Mouse (Mus musculus) intestine, embryonic 16.5 days (tissue): ENCODE data around the gene Cachd1. TPM values are rescaled to one million over a fixed set of nuclear protein-coding genes. Genes with fewer than 3 reads are reported as not detected.

Experiments used
- ATAC-seq: fragments of 200-750 bp; cut with Nextera tagmentation; 2 replicates; pipeline ENCODE4 v1.8.0; 2017; ENCODE audit warnings: moderate TSS enrichment, moderate library complexity
- H3K27ac ChIP-seq: fragments of 300-500 bp; sonication (generic); 2 replicates; pipeline ENCODE4 v1.5.1; 2014; ENCODE audit warnings: mild to moderate bottlenecking, low read length
- H3K27me3 ChIP-seq: fragments of 300-500 bp; sonication (generic); replicated peaks from 2 replicates; pipeline ENCODE4 v1.6.1; 2014; ENCODE audit warnings: low read length, control low read depth, mixed read lengths; ENCODE audit not compliant: control insufficient read depth, insufficient read depth
- H3K36me3 ChIP-seq: fragments of 300-500 bp; sonication (generic); 2 replicates; pipeline ENCODE4 v1.6.1; 2014; ENCODE audit warnings: low read length, control low read depth; ENCODE audit not compliant: control insufficient read depth, insufficient read depth
- H3K4me1 ChIP-seq: fragments of 300-500 bp; sonication (generic); 2 replicates; pipeline ENCODE4 v1.6.1; 2014; ENCODE audit warnings: low read length, control low read depth, mixed read lengths; ENCODE audit not compliant: control insufficient read depth, insufficient read depth
- H3K4me2 ChIP-seq: fragments of 300-500 bp; sonication (generic); 2 replicates; pipeline ENCODE4 v1.6.1; 2014; ENCODE audit warnings: low read depth, low read length, control low read depth
- H3K4me3 ChIP-seq: fragments of 300-500 bp; sonication (generic); 2 replicates; pipeline ENCODE4 v1.5.1; 2014; ENCODE audit warnings: mild to moderate bottlenecking, low read length
- H3K9ac ChIP-seq: fragments of 300-500 bp; sonication (generic); 2 replicates; pipeline ENCODE4 v1.6.1; 2014; ENCODE audit warnings: low read depth, low read length
- H3K9me3 ChIP-seq: fragments of 300-500 bp; sonication (generic); 2 replicates; pipeline ENCODE4 v1.6.1; 2016; ENCODE audit warnings: low read length, control low read depth; ENCODE audit not compliant: control insufficient read depth
- WGBS: fragments of 180-500 bp; shearing (Covaris S2); extraction: QIAGEN DNeasy Blood & Tissue Kit; methylation state at CpG from one replicate; pipeline ENCODE4 v1.1.7; 2014; 5-methylcytosine and 5-hydroxymethylcytosine counted together
- polyA plus RNA-seq: library from polyadenylated mRNA; unstranded; fragments of >200 nt; fragmentation: Nextera tagmentation; extraction: Ambion mirVana; gene quantifications from 2 replicates; pipeline ENCODE4 v1.2.1, GENCODE M21; 2015

Gene Cachd1
- polyA plus RNA-seq, 1 experiment from 2014 or later: 7.8 TPM

DNA sequence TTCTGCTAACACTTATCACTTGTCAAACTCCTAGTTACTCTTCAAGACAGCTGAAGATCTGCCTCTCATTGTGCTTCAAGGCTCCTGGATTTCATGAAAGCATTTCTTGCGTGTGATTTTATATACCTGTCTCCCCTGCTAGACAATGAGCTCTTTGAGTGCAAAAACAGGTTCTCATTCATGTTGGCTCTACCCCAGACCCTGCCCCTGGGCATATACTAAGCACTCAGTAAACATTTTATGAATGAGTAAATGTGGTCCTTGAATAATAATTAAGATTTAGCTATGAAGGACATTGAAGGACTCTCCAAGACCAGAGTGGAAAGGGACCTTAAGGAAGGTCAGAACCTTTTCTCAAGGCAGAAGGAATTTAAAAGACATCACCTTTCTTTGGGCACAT is 16.9 kb upstream of the Cachd1 start:
- H3K9me3 ChIP-seq: no peaks in the 10 kb centered on the region
- H3K36me3 ChIP-seq: no peaks in the 10 kb centered on the region
- H3K4me3 ChIP-seq: no peak overlapping the region
- no peak overlapping the region for H3K4me2 ChIP-seq
- no peaks in the 10 kb centered on the region for H3K27me3 ChIP-seq
- no peak overlapping the region for H3K9ac ChIP-seq
- no peak for ATAC-seq
- no peak overlapping the region for H3K27ac ChIP-seq
- WGBS: 64% methylated on average over 1 of the region's 1 CpGs
- H3K4me1 ChIP-seq: no peaks in the 10 kb centered on the region

DNA sequence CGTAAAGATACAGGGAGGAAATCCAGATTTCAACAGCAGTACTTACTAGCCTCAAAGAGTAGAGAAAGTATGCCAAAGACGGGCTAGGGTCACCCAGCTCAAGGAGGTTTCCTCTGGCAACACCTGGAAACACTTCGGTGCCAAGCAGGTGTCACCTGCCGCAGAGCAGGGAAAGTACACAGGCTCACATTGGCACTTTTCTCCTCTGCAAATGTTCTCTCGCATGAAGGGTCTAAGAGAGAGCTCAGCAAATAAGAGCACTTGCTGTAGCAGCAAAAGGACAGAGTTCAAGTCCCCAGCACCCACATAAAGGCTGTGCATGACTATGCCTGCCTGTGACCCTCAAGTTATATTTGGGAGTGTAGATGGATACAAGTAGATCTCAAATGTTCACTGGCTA is 16.1 kb upstream of the Cachd1 start:
- no peak overlapping the region for H3K27ac ChIP-seq
- H3K27me3 ChIP-seq: no peaks in the 10 kb centered on the region
- no peaks in the 10 kb centered on the region for H3K4me1 ChIP-seq
- 93% methylated on average over 5 of the region's 5 CpGs for WGBS
- no peak for ATAC-seq
- no peaks in the 10 kb centered on the region for H3K9me3 ChIP-seq
- H3K9ac ChIP-seq: no peak overlapping the region
- no peaks in the 10 kb centered on the region for H3K36me3 ChIP-seq
- H3K4me2 ChIP-seq: no peak overlapping the region
- no peak overlapping the region for H3K4me3 ChIP-seq

DNA sequence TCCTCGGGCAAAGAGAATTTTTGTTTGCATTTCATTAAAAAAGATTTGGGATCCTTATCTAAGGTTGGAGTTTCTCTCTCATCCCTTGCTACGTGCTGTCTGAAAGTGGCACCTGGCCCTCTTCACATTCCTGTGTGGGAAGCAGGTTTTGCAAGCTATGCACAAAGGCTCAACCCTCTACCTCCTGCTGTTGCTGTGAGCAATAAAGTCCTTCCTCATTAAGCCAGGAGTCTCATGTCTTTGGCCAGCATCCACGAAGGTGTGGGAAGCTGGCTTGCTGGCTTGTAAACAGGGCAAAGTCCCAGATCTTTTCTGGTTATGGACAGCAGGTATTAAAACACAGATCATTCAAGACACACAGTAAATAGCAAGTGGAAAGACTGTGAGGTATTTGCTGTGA is 7.9 kb upstream of the Cachd1 start:
- Histone ChIP-seq H3K36me3 (no peaks in the 10 kb centered on the region), H3K4me3 (no peak overlapping the region), H3K4me2 (no peak overlapping the region), H3K4me1 (no peaks in the 10 kb centered on the region), H3K27ac (no peak overlapping the region), H3K27me3 (no peaks in the 10 kb centered on the region), H3K9ac (no peak overlapping the region), H3K9me3 (0 out of 2 replicates have a peak, but pooled peaks cover 2% of the 10 kb centered on the region)
- WGBS: 28% methylated on average over 3 of the region's 3 CpGs
- peak; percentile 95 for ATAC-seq

DNA sequence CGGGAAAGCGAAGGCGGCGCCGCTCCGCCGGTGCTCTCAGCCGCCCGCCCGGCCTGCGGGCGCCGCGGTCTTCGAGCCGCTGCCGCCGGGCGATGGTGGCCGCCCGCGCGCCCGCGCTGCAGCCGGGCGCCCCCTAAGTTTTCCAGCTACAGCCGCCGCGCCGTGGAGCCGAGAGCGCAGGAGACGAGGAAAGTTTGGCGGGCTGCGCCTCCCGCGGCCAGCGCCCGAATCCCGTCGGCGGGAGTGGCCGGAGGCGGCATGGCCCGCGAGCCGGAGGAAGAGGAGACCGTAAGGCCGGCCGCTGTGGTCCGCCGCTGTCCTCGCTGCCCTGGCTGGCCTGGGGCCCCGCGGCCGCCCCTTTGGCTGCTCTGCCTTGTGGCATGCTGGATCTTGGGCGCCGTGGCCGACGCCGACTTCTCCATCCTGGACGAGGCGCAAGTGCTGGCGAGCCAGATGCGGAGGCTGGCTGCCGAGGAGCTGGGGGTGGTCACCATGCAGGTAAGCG is 448 bp downstream of the Cachd1 start:
- peak overlapping the region; percentile 89 for H3K9ac ChIP-seq
- H3K4me1 ChIP-seq: peaks cover 18% of the 10 kb centered on the region
- H3K36me3 ChIP-seq: no peaks in the 10 kb centered on the region
- peak overlapping the region; percentile 82 for H3K4me2 ChIP-seq
- H3K9me3 ChIP-seq: 0 out of 2 replicates have a peak, but pooled peaks cover 2% of the 10 kb centered on the region
- peak overlapping the region; percentile 94 for H3K4me3 ChIP-seq
- H3K27me3 ChIP-seq: no peaks in the 10 kb centered on the region
- peak overlapping the region; percentile 93 for H3K27ac ChIP-seq
- ATAC-seq: peak; percentile 64
- under 1% methylated on average over 56 of the region's 68 CpGs for WGBS

DNA sequence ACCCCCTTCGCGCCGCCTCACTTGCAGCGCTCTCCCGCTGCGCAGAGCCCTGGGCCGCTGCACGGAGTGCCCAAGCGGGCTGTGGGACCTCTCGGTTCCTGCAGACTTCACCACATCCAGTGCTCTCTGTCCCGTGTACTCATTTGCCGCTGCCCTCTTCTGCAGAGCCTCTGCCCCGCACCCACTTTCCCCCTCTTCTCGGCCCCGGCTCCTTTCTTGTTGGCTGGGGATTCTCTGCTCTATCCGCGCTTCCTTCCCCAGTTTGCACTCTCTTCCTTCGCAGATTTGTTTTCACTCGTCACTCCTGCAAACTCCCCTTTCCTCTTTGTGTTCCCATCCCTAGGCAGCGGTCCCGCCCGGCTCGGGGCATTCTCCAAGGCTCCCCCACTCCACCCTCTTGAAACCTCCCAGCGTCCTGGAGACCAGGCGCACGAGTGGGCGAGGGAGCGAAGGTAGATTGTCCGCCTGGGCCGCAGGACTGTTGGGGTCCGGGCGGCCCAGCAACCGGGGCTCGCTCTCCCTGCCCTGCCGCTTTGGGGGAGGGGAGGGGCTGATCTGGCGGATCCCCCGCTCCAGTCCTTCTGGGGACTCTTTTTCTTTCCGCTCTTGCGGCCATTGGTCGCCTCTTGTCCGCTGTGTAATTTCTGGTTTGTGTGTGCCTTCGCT is 1.0 kb downstream of the Cachd1 start:
- peak overlapping the region; percentile 94 for H3K4me3 ChIP-seq
- under 1% methylated on average over 42 of the region's 42 CpGs for WGBS
- no peaks in the 10 kb centered on the region for H3K27me3 ChIP-seq
- H3K4me2 ChIP-seq: peak overlapping the region; percentile 82
- H3K4me1 ChIP-seq: peaks cover 21% of the 10 kb centered on the region
- peak overlapping the region; percentile 89 for H3K9ac ChIP-seq
- no peaks in the 10 kb centered on the region for H3K36me3 ChIP-seq
- peak overlapping the region; percentile 93 for H3K27ac ChIP-seq
- ATAC-seq: peak; percentile 44
- 0 out of 2 replicates have a peak, but pooled peaks cover 2% of the 10 kb centered on the region for H3K9me3 ChIP-seq

DNA sequence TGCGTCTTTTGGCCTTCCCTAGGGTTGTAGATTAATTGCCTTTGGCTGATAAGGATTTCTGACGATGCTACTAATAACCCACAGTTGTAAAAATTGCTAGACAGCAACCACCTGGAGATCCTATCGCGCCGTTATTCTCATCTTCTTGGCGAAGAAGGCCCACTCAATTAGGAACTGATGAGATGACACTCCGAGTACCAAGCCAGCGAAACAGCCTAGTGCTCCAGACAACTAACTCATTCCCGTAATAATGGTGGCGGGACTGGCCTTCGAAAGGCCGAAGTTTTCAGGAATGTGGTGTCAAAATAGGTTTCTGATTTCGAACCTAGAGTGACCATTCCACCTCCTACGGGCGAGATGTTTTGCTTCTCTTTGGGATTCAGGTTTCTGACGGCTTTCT is 1.6 kb downstream of the Cachd1 start:
- H3K9me3 ChIP-seq: 0 out of 2 replicates have a peak, but pooled peaks cover 2% of the 10 kb centered on the region
- H3K4me1 ChIP-seq: peaks cover 24% of the 10 kb centered on the region
- WGBS: 9% methylated on average over 16 of the region's 16 CpGs
- no peaks in the 10 kb centered on the region for H3K36me3 ChIP-seq
- peak overlapping the region; percentile 93; the same call in 1 of the 2 replicates for H3K27ac ChIP-seq
- peak overlapping the region; percentile 89 for H3K9ac ChIP-seq
- peak overlapping the region; percentile 82 for H3K4me2 ChIP-seq
- ATAC-seq: no peak
- H3K4me3 ChIP-seq: peak overlapping the region; percentile 94
- no peaks in the 10 kb centered on the region for H3K27me3 ChIP-seq

DNA sequence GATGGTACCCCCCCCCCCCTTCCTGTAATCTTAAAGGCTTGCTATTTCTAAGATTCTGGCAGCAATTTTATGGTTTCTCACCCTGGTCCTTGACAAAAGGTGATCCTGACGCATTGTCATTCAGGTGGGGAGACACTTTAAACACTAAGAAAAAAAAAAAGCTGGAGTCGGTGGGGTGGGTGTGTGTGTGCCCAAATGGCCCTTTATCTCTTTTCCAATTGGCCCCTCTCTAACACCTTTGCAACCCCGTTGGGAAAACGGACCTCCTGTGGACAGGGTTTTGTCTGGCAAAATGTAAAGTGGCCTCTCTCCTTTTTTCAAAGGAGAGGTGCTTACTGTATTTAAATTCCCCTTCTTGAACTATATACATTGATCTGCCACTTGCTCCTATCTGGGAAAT is 2.5 kb downstream of the Cachd1 start:
- Histone ChIP-seq H3K36me3 (no peaks in the 10 kb centered on the region), H3K4me3 (peak overlapping the region; percentile 94), H3K4me2 (peak overlapping the region; percentile 82), H3K27me3 (no peaks in the 10 kb centered on the region), H3K27ac (no peak overlapping the region), H3K9ac (0 out of 2 replicates have a peak overlapping the region, but pooled peaks have one; percentile 89), H3K4me1 (peaks cover 24% of the 10 kb centered on the region), H3K9me3 (no peaks in the 10 kb centered on the region)
- 33% methylated on average over 4 of the region's 4 CpGs for WGBS
- ATAC-seq: no peak

DNA sequence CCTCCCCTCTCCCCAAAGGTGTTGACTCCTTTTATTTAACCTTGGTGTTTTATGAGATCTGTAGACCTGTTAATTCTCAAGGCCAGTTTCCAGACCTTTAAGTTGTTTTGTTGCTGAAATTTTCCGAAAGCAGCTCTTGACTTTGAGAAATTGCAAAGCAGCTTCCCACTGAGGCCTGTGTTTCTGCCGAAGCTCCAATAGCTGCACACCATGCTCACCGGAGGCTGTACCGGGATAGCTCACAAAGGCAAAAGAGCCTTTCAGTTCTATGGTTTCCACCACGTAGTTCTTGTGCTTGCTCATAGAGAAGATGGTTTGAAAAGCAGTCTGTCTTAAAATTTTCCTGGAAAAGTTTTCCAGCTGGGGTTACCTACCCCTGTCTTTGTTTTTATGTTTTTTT is 3.2 kb downstream of the Cachd1 start:
- no peak overlapping the region for H3K27ac ChIP-seq
- H3K9ac ChIP-seq: 0 out of 2 replicates have a peak overlapping the region, but pooled peaks have one; percentile 10
- peak overlapping the region; percentile 94 for H3K4me3 ChIP-seq
- no peak for ATAC-seq
- no peaks in the 10 kb centered on the region for H3K36me3 ChIP-seq
- H3K4me1 ChIP-seq: peaks cover 24% of the 10 kb centered on the region
- H3K4me2 ChIP-seq: peak overlapping the region; percentile 82
- no peaks in the 10 kb centered on the region for H3K27me3 ChIP-seq
- no peaks in the 10 kb centered on the region for H3K9me3 ChIP-seq
- 44% methylated on average over 5 of the region's 5 CpGs for WGBS

DNA sequence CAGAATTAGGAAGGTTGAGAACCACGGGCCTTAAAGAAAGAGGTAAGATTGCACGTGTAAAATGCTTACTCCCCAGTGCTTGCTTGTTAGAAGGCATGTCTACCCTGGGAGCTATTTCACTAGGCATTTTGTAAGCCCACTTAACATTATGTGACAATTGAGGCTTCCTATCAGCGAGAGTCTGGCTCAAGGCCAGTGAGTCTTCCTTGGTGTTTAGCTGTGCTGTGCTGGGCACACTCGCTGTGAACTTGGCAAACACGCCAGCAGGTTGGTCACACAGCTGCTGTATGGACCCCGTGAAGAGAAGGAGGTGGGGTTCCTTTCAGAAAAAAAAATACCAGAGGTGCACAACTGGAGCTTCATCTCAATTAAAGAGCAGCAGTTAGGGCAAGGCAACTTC is 4.4 kb downstream of the Cachd1 start:
- 0 out of 2 replicates have a peak overlapping the region, but pooled peaks have one; percentile 5 for H3K4me2 ChIP-seq
- H3K27ac ChIP-seq: no peak overlapping the region
- no peaks in the 10 kb centered on the region for H3K36me3 ChIP-seq
- no peaks in the 10 kb centered on the region for H3K9me3 ChIP-seq
- no peaks in the 10 kb centered on the region for H3K27me3 ChIP-seq
- ATAC-seq: no peak
- 59% methylated on average over 6 of the region's 6 CpGs for WGBS
- no peak overlapping the region for H3K4me3 ChIP-seq
- peaks cover 24% of the 10 kb centered on the region for H3K4me1 ChIP-seq
- no peak overlapping the region for H3K9ac ChIP-seq
